Mouse (Mus musculus) effector memory CD4-positive, alpha-beta T cell, adult 5 months (primary cell): ENCODE measurements around the gene C1rl. TPM values are rescaled to one million over a fixed set of nuclear protein-coding genes. Genes with fewer than 3 reads are reported as not detected.

ENCODE experiments used
- polyA plus RNA-seq: library from polyadenylated mRNA; unstranded; fragments of 100-300 nt; shearing (Covaris generic); gene quantifications from one replicate; pipeline ENCODE4 v1.2.1, GENCODE M21; 2017

The C1rl gene
- polyA plus RNA-seq, result 0.12 TPM

GRCm38 (mm10) chr6:124492842-124493561, at the start of gene C1rl:
C1rl (plus strand) TSS chr6:124493113.

GRCm38 (mm10) chr6:124464305-124465271, 28.3 kb upstream of the C1rl start, which contains the start of gene Clstn3:
Clstn3 (minus strand) TSS chr6:124464794.

GRCm38 (mm10) chr6:124512355-124512836, 19.5 kb downstream of the C1rl start, which contains the start of gene C1ra:
C1ra (plus strand) TSS chr6:124512405.

GRCm38 (mm10) chr6:124542284-124542683, 49.4 kb downstream of the C1rl start, which contains the start of gene C1s1:
C1s1 (minus strand) TSS chr6:124542359.

Other genes with a start within 250 kb of the C1rl start
- gene Cd163, start 188.5 kb upstream of the C1rl start, polyA plus RNA-seq, result not detected
- gene Pex5, start 78.0 kb upstream of the C1rl start, polyA plus RNA-seq, result 41.0 TPM
- gene Clstn3, start 28.3 kb upstream of the C1rl start, polyA plus RNA-seq, result not detected
- not detected for gene C1ra, start 19.3 kb downstream of the C1rl start, polyA plus RNA-seq
- gene C1s1, start 49.2 kb downstream of the C1rl start, polyA plus RNA-seq, result not detected
- gene C1rb, start 77.2 kb downstream of the C1rl start, polyA plus RNA-seq, result not detected
- not detected for gene C1s2, start 143.0 kb downstream of the C1rl start, polyA plus RNA-seq
- gene Lpcat3, start 169.9 kb downstream of the C1rl start, polyA plus RNA-seq, result 27.3 TPM
- gene Emg1, start 219.1 kb downstream of the C1rl start, polyA plus RNA-seq, result 299 TPM
- 137 TPM for gene Phb2, start 219.2 kb downstream of the C1rl start, polyA plus RNA-seq
- gene Ptpn6, start 245.6 kb downstream of the C1rl start, polyA plus RNA-seq, result 230 TPM
- gene Grcc10, start 248.3 kb downstream of the C1rl start, polyA plus RNA-seq, result 313 TPM